Mouse (Mus musculus): Measurements from ENCODE around the gene Phpt1. TPM values are rescaled to one million over a fixed set of nuclear protein-coding genes. Genes with fewer than 3 reads are reported as not detected.

Gene Phpt1
- polyA plus RNA-seq, 1 experiment from 2014 or later = 9.0 TPM

DNA sequence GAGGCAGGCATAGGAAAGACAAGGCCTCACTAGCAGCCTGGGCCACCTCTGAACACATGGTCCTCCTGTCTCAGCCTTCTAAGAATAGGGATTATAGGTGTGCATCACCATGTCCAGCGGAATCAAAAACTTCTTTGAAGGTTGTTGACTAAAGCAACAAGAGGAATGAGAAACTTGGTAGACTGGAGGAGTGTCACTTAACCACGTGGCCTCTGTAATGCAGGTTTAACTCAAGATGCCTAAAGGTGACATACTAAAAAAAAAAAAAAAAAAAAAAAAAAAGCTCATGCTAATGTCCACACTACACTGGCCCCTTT, 40.2 kb downstream of the Phpt1 start:
- no peak overlapping the region for H3K4me3 ChIP-seq (ENCODE audit: inconsistent target)

DNA sequence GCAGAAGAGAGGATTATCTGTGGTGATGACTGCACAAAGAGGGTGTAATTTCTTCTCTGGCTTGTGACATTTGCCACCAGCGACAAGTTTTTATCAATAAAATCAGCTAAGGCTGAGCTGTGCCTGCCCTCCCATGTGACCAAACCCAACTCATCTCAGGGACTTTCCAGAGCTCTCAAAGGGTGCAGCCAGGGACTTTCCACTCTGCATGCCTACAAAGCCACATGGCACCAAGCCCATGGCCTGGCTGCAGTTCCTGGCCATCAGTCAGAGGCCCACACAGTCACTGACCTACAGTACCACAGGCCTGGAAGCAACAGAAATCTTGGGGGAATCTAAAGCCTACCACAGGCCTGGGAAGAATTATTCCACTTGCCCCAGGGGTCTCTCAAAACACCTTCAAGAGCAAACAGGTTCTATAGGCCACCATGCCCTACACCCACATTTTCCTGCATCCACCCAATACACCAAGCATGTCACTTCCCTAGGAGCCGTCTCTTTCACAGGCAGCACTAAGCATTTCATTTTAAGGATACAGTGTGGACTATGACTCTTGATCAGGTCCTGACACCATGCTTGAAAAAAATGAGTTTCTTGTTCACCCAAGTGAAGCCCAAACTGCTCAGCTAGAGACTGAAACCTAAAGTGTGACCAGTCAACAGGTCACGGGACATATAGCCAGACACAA, 40.7 kb downstream of the Phpt1 start:
- no peak overlapping the region for H3K27ac ChIP-seq
- peaks cover 47% of the 10 kb centered on the region for H3K36me3 ChIP-seq (ENCODE audit: inconsistent target)
- H3K79me2 ChIP-seq (ENCODE audit: inconsistent target) = peaks cover 38% of the 10 kb centered on the region; the same call in 1 of the 2 replicates
- 76% methylated on average over 3 of the region's 3 CpGs for WGBS (ENCODE audit: missing documents)
- H3K4me3 ChIP-seq (ENCODE audit: inconsistent target) = no peak overlapping the region

More for the DNA sequence above, 40.2 kb downstream of the Phpt1 start:
- Histone ChIP-seq H3K36me3 (ENCODE audit: inconsistent target) (peaks cover 46% of the 10 kb centered on the region), H3K27ac (no peak overlapping the region), H3K79me2 (ENCODE audit: inconsistent target) (peaks cover 43% of the 10 kb centered on the region)
- 100% methylated on average over 2 of the region's 2 CpGs for WGBS (ENCODE audit: missing documents)

DNA sequence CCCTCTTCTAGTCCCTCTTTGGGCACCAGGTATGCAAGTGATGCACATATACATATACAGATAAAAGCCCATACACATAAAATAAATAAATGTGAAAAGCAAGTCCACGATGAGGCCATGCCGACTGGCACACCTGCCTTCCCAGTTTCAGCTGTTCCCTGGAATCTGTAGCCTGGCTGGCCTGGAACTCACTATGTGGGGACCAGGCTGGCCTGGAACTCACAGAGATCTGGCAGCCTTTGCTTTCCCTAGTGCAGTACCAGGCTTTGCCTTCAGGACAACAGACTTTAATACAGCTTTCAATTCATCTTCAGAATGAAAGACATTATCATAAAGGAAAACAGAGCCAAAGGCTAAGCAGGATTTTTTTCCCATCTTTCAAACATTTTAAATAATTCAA, 41.3 kb downstream of the Phpt1 start:
- 100% methylated on average over 2 of the region's 2 CpGs for WGBS (ENCODE audit: missing documents)
- peaks cover 32% of the 10 kb centered on the region; the same call in 1 of the 2 replicates for H3K79me2 ChIP-seq (ENCODE audit: inconsistent target)
- no peak overlapping the region for H3K27ac ChIP-seq
- no peak overlapping the region for H3K4me3 ChIP-seq (ENCODE audit: inconsistent target)
- peaks cover 51% of the 10 kb centered on the region for H3K36me3 ChIP-seq (ENCODE audit: inconsistent target)

DNA sequence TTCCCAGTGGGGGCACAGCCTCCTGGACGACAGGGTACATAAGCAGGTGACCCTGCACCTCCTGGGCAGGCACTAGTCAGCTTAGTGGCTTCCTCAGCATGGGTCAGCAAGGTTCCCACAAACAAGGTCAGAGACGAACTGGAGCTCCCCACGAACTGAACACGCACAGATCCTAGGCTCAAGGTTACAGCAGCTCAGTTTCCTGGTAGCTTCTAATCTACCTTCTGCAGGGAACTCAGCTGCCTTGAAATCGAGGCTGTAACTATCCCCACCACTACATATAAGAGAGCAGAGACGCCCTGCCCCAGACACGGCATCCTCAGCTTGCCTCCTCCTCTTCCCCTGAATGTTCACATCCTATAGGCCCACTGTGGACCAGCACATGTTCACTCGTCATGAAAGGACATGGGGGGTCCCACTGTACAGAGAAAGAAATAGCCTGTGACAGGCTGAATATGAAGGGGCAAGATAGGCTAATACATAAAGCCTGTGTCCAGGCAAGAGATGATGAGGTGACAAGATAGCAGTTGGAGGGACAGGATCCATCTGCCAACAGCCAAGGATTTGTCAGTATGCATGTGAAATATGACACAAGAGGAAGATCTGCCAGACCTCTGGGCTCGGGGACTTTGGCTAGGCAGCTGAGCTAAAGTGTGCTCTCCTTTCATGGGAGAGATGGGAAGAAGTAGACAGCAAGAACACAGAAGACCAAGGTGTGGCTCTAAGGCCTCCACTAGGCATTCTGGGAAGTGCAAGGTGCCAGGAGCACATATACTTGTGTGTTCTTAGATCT, 48.3 kb downstream of the Phpt1 start:
- H3K27ac ChIP-seq = no peak overlapping the region
- no peaks in the 10 kb centered on the region for H3K79me2 ChIP-seq (ENCODE audit: inconsistent target)
- H3K36me3 ChIP-seq (ENCODE audit: inconsistent target) = peaks cover 90% of the 10 kb centered on the region
- 91% methylated on average over 9 of the region's 9 CpGs for WGBS (ENCODE audit: missing documents)
- no peak overlapping the region for H3K4me3 ChIP-seq (ENCODE audit: inconsistent target)

Other genes starting within 250 kb of the Phpt1 start
- 36.0 to 43.5 TPM (median 43.4 TPM) in 3 replicates for gene Man1b1, start 242.9 kb downstream of the Phpt1 start, polyA plus RNA-seq (2018)
- gene Dpp7, start 218.9 kb downstream of the Phpt1 start, polyA plus RNA-seq (2018) = 101 to 192 TPM (median 107 TPM) in 3 replicates
- 55.8 to 128 TPM (median 119 TPM) in 3 replicates for gene Uap1l1, start 209.5 kb downstream of the Phpt1 start, polyA plus RNA-seq (2018)
- gene Sapcd2, start 202.9 kb downstream of the Phpt1 start, polyA plus RNA-seq (2018) = 0.13 to 0.73 TPM in 2 of 3 replicates, not detected in the other
- gene Entpd2, start 179.3 kb downstream of the Phpt1 start, polyA plus RNA-seq (2018) = 0.07 TPM in 1 of 3 replicates, not detected in the others
- gene Npdc1, start 175.9 kb downstream of the Phpt1 start, polyA plus RNA-seq (2018) = 1.2 to 2.9 TPM (median 2.5 TPM) in 3 replicates
- 1.3 to 2.4 TPM (median 2.2 TPM) in 3 replicates for gene Fut7, start 152.0 kb downstream of the Phpt1 start, polyA plus RNA-seq (2018)
- gene Abca2, start 146.5 kb downstream of the Phpt1 start, polyA plus RNA-seq (2018) = 9.5 to 19.7 TPM (median 13.5 TPM) in 3 replicates
- not detected in 3 replicates for gene Clic3, start 118.4 kb downstream of the Phpt1 start, polyA plus RNA-seq (2018)
- 6.0 to 12.9 TPM (median 6.4 TPM) in 3 replicates for gene Paxx, start 114.1 kb downstream of the Phpt1 start, polyA plus RNA-seq (2018)
- not detected in 3 replicates for gene Ptgds, start 105.2 kb downstream of the Phpt1 start, polyA plus RNA-seq (2018)
- gene Lcn12, start 81.3 kb downstream of the Phpt1 start, polyA plus RNA-seq (2018) = not detected in 3 replicates
- 21.9 to 35.3 TPM (median 28.7 TPM) in 3 replicates for gene Fbxw5, start 74.5 kb downstream of the Phpt1 start, polyA plus RNA-seq (2018)
- gene C8g, start 73.5 kb downstream of the Phpt1 start, polyA plus RNA-seq (2018) = 0.14 to 2.1 TPM in 2 of 3 replicates, not detected in the other
- 6.2 to 13.5 TPM (median 12.4 TPM) in 3 replicates for gene Traf2, start 28.3 kb downstream of the Phpt1 start, polyA plus RNA-seq (2018)
- gene Edf1, start 17.4 kb downstream of the Phpt1 start, polyA plus RNA-seq (2018) = 258 to 279 TPM (median 262 TPM) in 3 replicates
- 0.04 to 0.60 TPM (median 0.15 TPM) in 3 replicates for gene Mamdc4, start 379 bp downstream of the Phpt1 start, polyA plus RNA-seq (2018)
- gene Ajm1, start 6.5 kb upstream of the Phpt1 start, polyA plus RNA-seq (2018) = 0.07 to 0.50 TPM (median 0.26 TPM) in 3 replicates
- gene Rabl6, start 33.3 kb upstream of the Phpt1 start, polyA plus RNA-seq (2018) = 48.4 to 64.3 TPM (median 52.1 TPM) in 3 replicates
- not detected in 3 replicates for gene Ccdc183, start 42.5 kb upstream of the Phpt1 start, polyA plus RNA-seq (2018)
- 22.2 to 28.7 TPM (median 23.3 TPM) in 3 replicates for gene Tmem141, start 46.8 kb upstream of the Phpt1 start, polyA plus RNA-seq (2018)
- 12.7 to 19.5 TPM (median 16.6 TPM) in 3 replicates for gene Fcna, start 52.8 kb upstream of the Phpt1 start, polyA plus RNA-seq (2018)
- gene Lcn8, start 77.9 kb upstream of the Phpt1 start, polyA plus RNA-seq (2018) = not detected in 3 replicates
- gene Lcn5, start 82.7 kb upstream of the Phpt1 start, polyA plus RNA-seq (2018) = not detected in 3 replicates
- gene Lcn6, start 101.6 kb upstream of the Phpt1 start, polyA plus RNA-seq (2018) = not detected in 3 replicates
- not detected in 3 replicates for gene Lcn10, start 107.5 kb upstream of the Phpt1 start, polyA plus RNA-seq (2018)
- gene Obp2a, start 124.8 kb upstream of the Phpt1 start, polyA plus RNA-seq (2018) = not detected in 3 replicates
- 8.6 to 19.6 TPM (median 15.7 TPM) in 3 replicates for gene Bmyc, start 131.5 kb upstream of the Phpt1 start, polyA plus RNA-seq (2018)
- gene Obp2b, start 161.8 kb upstream of the Phpt1 start, polyA plus RNA-seq (2018) = not detected in 3 replicates
- not detected in 3 replicates for gene Lcn3, start 190.3 kb upstream of the Phpt1 start, polyA plus RNA-seq (2018)
- not detected in 3 replicates for gene Lcn11, start 201.8 kb upstream of the Phpt1 start, polyA plus RNA-seq (2018)
- gene Gm13539, start 207.0 kb upstream of the Phpt1 start, polyA plus RNA-seq (2018) = not detected in 3 replicates
- gene Glt6d1, start 240.6 kb upstream of the Phpt1 start, polyA plus RNA-seq (2018) = not detected in 3 replicates
- not detected in 3 replicates for gene Lcn9, start 247.9 kb upstream of the Phpt1 start, polyA plus RNA-seq (2018)

Data from macrophage (primary cell).